Mouse (Mus musculus) thymus, postnatal 36 days (tissue): Measurements from ENCODE around the gene Glipr1.

ENCODE experiments used
- DNase-seq, 2 experiments: peaks; one replicate each; pipeline ENCODE4 v3.0.0; 2022; ENCODE audit warnings: mixed read lengths in 2 of 2

The Glipr1 gene

DNA sequence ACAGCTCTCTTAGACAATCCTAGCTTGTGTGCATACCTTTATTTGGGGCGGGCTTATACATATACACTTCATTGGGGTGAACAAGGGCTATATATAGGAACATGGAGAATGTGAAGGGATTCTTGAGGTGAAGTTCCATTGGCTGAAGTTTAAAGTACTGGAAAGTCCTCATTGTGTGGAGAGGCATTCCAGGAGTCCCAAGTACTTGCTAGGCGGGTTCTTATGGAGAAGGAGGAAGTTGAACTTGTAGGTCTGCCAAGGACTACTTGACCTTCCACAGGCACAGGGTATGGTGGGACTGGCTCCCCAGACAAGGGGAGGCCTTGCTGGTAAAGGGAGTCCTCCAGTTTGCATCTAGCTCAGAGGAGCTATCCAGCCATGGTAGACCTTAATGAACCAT lies 43.1 kb downstream of the Glipr1 start:
- no peak for DNase-seq

DNA sequence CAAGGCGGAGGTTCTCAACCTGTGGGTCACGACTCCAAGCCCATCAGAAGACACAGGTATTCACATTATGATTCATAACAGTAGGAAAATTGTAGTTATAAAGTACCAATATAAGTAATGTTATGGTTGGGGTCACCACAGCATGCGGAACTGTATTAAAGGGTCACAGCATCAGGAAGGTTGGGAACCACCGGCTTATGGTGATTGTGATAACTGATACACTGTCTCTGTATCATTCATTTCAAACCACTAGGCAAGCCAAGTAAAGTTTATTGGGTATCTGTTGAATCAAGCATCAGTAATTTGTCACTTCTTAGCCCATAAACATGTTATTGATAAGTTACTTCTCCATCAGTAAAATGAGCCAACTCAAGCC lies 44.4 kb downstream of the Glipr1 start:
- DNase-seq: no peak

DNA sequence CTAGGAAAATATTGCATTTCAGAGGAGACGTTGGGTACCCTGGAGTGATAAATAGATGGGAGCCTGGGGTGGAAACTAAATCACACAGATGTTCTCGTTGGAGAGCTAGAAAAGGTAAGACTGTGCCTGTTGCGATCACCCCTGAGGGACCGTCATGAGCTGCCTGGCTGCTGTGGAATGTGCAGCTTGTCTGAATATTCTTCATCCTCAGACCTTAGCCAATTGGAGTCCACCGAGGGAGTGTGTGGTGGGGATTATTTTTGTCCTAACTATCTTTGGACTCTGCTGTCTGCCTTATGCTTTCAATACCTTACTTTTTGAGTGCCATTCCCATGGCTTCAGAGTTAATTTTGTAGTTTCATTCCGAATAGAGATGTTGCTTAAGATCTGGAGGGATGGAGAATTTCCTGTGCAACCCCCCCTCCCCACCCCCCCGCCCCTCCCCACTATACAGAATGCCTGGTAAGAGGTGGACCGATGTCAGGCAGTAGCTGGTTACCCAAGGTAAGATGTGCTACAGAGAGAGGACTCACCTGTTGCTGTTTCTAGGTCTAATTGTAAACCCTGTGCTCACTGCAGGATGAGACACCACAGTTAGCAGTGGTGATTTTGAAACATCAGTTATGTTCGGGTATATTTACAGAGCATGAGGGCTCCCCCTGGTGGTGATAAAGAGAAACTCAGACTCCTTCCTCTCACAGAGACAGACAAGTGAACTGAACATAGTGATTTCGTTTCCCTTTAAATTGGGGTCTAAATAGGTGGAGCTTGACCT lies 45.0 kb downstream of the Glipr1 start:
- peak; percentile 16 to 22 for DNase-seq

GRCm38 (mm10) chr10:111955836-111956235 lies 46.6 kb downstream of the Glipr1 start:
- no peak for DNase-seq

DNA sequence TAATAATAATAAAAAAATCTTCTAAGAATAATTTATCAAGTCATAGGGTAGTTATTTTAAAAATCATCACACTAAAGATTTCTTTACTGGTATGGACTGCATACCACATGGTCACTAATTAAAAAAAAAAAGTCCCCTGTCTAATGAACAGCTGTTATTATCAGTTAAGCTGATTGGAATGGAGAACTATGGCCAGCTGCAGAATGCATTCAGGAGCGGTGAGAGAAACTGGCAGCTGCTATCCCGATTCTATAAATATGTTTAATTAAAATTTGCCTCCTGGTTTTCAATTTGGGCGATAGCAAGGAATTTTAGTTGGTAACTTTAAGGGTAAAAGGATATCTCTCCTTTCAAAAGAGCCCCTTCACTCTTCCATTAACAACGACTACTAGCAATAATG lies 53.4 kb downstream of the Glipr1 start:
- no peak for DNase-seq

DNA sequence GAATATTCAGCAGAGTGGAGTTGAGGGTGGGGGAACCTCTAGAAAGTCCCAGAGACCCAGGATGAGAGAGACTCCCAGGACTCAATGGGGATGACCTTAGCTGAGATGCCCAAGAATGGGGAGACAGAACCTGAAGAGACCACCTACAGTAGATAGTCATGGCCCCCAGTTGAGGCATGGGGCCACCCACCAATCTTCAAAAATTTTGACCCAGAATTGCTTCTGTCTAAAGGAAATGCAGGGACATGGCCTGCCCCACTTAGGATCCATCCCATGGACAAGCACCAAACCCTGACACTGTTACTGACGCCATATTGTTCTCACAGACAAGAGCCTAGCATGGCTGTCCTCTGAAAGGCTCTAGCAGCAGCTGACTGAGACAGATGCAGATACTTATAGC lies 54.4 kb downstream of the Glipr1 start:
- no peak for DNase-seq

DNA sequence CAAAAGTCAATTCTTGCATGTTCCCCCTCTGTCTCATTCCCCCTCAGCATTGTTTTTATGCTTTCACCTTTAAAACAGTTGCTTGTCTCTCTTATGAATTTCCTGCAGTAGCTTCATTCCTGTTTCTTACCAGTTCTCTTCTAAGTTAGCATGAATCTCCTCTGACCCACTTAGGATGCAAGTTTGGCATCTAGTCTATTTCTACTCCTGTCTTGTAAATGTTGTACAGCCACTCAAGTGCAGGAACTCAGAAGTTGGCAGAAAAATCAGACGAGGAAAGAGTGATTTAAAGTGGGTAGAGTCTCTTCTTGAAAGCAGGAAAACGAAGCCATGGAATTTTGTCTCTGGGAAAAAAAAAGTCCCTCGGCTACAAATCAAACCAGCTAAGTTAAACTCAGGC lies 56.9 kb downstream of the Glipr1 start:
- no peak for DNase-seq

GRCm38 (mm10) chr10:111943026-111943425 lies 59.4 kb downstream of the Glipr1 start:
- no peak for DNase-seq

GRCm38 (mm10) chr10:111937146-111937534 lies 65.3 kb downstream of the Glipr1 start:
- no peak for DNase-seq

- no peak for DNase-seq
These were observed 65.8 kb downstream of the Glipr1 start for GRCm38 (mm10) chr10:111936491-111937145.

DNA sequence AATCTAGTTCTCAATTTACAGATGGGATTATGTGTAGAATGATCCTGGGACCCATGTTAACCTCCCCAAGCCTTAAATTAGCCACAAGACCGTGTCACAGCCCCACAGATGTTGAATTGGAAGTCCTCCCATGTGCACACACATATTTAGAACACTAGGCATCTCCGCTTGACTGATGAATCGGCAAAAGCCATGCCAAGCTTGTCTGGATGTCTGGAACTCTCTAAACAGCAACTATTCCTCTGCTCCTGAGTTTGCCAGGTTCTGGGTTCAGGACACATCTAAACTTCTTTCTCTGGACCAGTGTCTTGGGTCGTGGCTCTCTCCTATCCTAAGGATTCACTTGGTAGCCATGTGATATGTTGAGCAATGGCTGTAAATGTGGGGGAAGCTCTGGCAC lies 66.4 kb downstream of the Glipr1 start:
- DNase-seq: no peak
